Mouse (Mus musculus): ENCODE measurements around the gene Map4k5. TPM values are rescaled to one million over a fixed set of nuclear protein-coding genes. Genes with fewer than 3 reads are reported as not detected.

Gene Map4k5
- polyA plus RNA-seq, 3 experiments from 2014 or later = 1.1 to 4.8 (median 4.6) TPM

GRCm38 (mm10) chr12:69885170-69885923, 7.7 kb downstream of the Map4k5 start:
- no peak for ATAC-seq

- no peak for ATAC-seq
Measured at GRCm38 (mm10) chr12:69884053-69884452, 8.9 kb downstream of the Map4k5 start.

- ATAC-seq = no peak
Measured at GRCm38 (mm10) chr12:69881198-69881905, 11.6 kb downstream of the Map4k5 start.

- ATAC-seq = no peak
Measured at GRCm38 (mm10) chr12:69879739-69880138, 13.3 kb downstream of the Map4k5 start.

GRCm38 (mm10) chr12:69879172-69879665, 13.8 kb downstream of the Map4k5 start:
- no peak for ATAC-seq

- ATAC-seq = no peak
Measured at GRCm38 (mm10) chr12:69877842-69878363, 15.1 kb downstream of the Map4k5 start.

GRCm38 (mm10) chr12:69871632-69872031, 21.4 kb downstream of the Map4k5 start:
- no peak for ATAC-seq

GRCm38 (mm10) chr12:69867338-69867737, 25.7 kb downstream of the Map4k5 start:
- ATAC-seq = peak; percentile 32

GRCm38 (mm10) chr12:69864164-69864692, 28.8 kb downstream of the Map4k5 start:
- ATAC-seq = no peak

GRCm38 (mm10) chr12:69863505-69863904, 29.5 kb downstream of the Map4k5 start:
- ATAC-seq = peak; percentile 94

- ATAC-seq = no peak
Measured at GRCm38 (mm10) chr12:69858847-69859246, 34.2 kb downstream of the Map4k5 start.

- no peak for ATAC-seq
Measured at GRCm38 (mm10) chr12:69857597-69857996, 35.4 kb downstream of the Map4k5 start.

- ATAC-seq = no peak
Measured at GRCm38 (mm10) chr12:69856398-69856797, 36.6 kb downstream of the Map4k5 start.

- ATAC-seq = no peak
Measured at GRCm38 (mm10) chr12:69855641-69856300, 37.2 kb downstream of the Map4k5 start.

- ATAC-seq = no peak
Measured at GRCm38 (mm10) chr12:69853942-69854341, 39.1 kb downstream of the Map4k5 start.

- peak; percentile 77 for ATAC-seq
Measured at GRCm38 (mm10) chr12:69853387-69853786, 39.6 kb downstream of the Map4k5 start.

GRCm38 (mm10) chr12:69852288-69852687, 40.7 kb downstream of the Map4k5 start:
- ATAC-seq = no peak

GRCm38 (mm10) chr12:69848083-69848878, 44.7 kb downstream of the Map4k5 start:
- no peak for ATAC-seq

GRCm38 (mm10) chr12:69846499-69846898, 46.5 kb downstream of the Map4k5 start:
- ATAC-seq = no peak

- no peak for ATAC-seq
Measured at GRCm38 (mm10) chr12:69845722-69846121, 47.3 kb downstream of the Map4k5 start.

- no peak for ATAC-seq
Measured at GRCm38 (mm10) chr12:69843531-69844445, 49.2 kb downstream of the Map4k5 start.
